Mouse (Mus musculus) kidney, embryonic 14.5 days (tissue): Measurements from ENCODE around the gene Rab3c. TPM values are rescaled to one million over a fixed set of nuclear protein-coding genes. Genes with fewer than 3 reads are reported as not detected.

Source experiments
- ATAC-seq: fragments of 200-750 bp; cut with Nextera tagmentation; 2 replicates; pipeline ENCODE4 v1.8.0; 2017; ENCODE audit warnings: moderate number of reproducible peaks, mild to moderate bottlenecking, moderate TSS enrichment, moderate library complexity; ENCODE audit not compliant: low FRiP score, low TSS enrichment
- H3K27ac ChIP-seq: fragments of 300-500 bp; sonication (generic); 2 replicates; pipeline ENCODE4 v1.5.1; 2014; ENCODE audit warnings: low read depth, mild to moderate bottlenecking, low read length, moderate library complexity, mixed read lengths
- H3K27me3 ChIP-seq: fragments of 300-500 bp; sonication (generic); 2 replicates; pipeline ENCODE4 v1.6.1; 2014; ENCODE audit warnings: mild to moderate bottlenecking, low read length; ENCODE audit not compliant: control insufficient read depth, insufficient read depth
- H3K36me3 ChIP-seq: fragments of 300-500 bp; sonication (generic); 2 replicates; pipeline ENCODE4 v1.6.1; 2014; ENCODE audit warnings: low read length, mixed read lengths; ENCODE audit not compliant: control insufficient read depth, insufficient read depth
- H3K4me1 ChIP-seq: fragments of 300-500 bp; sonication (generic); 2 replicates; pipeline ENCODE4 v1.6.1; 2014; ENCODE audit warnings: low read length, mixed read lengths; ENCODE audit not compliant: control insufficient read depth, insufficient read depth
- H3K4me2 ChIP-seq: fragments of 300-500 bp; sonication (generic); replicated peaks from 2 replicates; pipeline ENCODE4 v1.6.1; 2014; ENCODE audit warnings: low read depth, mild to moderate bottlenecking, low read length
- H3K4me3 ChIP-seq: fragments of 300-500 bp; sonication (generic); 2 replicates; pipeline ENCODE4 v1.5.1; 2014; ENCODE audit warnings: mild to moderate bottlenecking, low read length
- H3K9ac ChIP-seq: fragments of 300-500 bp; sonication (generic); 2 replicates; pipeline ENCODE4 v1.6.1; 2014; ENCODE audit warnings: low read depth, mild to moderate bottlenecking, low read length, moderate library complexity
- H3K9me3 ChIP-seq: fragments of 300-500 bp; sonication (generic); 2 replicates; pipeline ENCODE4 v1.6.1; 2016; ENCODE audit warnings: low read length; ENCODE audit not compliant: control insufficient read depth
- WGBS: fragments of 180-500 bp; shearing (Covaris S2); extraction: QIAGEN DNeasy Blood & Tissue Kit; methylation state at CpG from one replicate; pipeline ENCODE4 v1.1.7; 2014; 5-methylcytosine and 5-hydroxymethylcytosine counted together
- polyA plus RNA-seq: library from polyadenylated mRNA; unstranded; fragments of >200 nt; fragmentation: Nextera tagmentation; extraction: Ambion mirVana; gene quantifications from 2 replicates; pipeline ENCODE4 v1.2.1, GENCODE M21; 2014

Rab3c gene
- polyA plus RNA-seq, 1 experiment from 2014 or later: not detected

DNA sequence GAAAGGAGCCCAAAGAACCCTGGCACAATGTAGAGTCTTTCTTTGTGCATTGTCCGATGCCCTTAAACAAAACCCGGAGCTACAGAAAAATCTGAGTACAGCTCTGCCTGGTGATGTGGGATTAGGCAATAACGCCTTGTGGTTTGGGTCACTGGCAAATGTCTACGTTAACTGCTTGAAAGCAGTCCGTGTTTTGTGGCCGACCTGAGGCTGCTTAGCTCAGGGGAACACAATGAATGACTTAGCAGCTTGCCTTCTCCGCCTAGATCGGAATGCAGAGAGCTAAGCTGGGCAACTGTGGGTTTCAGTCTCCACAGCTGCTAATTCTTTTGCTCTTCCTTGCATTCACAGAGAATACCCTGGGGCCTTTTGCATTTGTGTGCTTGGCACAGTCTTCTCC lies 226.3 kb downstream of the Rab3c start:
- H3K9ac ChIP-seq: no peak overlapping the region
- no peaks in the 10 kb centered on the region for H3K27me3 ChIP-seq
- H3K27ac ChIP-seq: no peak overlapping the region
- H3K36me3 ChIP-seq: no peaks in the 10 kb centered on the region
- no peaks in the 10 kb centered on the region for H3K4me1 ChIP-seq
- H3K4me2 ChIP-seq: no peak overlapping the region
- H3K9me3 ChIP-seq: no peaks in the 10 kb centered on the region
- ATAC-seq: no peak
- H3K4me3 ChIP-seq: no peak overlapping the region
- WGBS: 78% methylated on average over 8 of the region's 8 CpGs

DNA sequence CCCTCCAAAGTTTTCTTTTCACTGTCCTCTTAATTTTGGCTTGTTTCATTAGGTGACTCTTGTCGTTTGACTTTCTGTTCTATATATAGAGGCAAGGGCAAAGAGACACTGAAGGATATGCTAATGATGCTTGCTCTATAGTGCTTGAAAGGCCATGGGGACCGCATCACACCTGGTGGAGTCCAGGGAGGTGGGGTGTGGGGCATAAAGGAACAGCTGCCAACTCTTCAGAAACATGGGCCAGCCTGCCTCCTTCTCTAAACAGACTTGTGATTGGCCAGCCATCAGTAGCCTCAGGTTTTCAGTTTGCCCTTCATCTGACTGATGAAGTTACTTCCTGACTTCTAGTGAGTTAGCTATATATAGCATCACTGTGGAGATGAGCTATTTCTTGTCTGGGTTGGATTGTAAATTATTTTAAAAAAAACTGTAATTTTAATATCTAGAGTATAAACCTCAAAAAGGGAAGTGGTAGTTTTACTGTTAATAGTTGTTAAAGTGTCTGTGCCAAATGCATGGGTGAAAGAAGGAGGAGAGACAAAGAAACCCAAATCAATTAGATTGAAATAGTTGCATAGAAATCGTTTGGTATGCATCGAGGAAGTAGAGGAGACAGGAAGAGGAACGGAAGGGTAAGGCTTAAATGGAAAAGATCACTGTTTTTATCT lies 231.9 kb downstream of the Rab3c start:
- Histone ChIP-seq H3K9ac (no peak overlapping the region), H3K27ac (no peak overlapping the region), H3K4me2 (no peak overlapping the region), H3K36me3 (no peaks in the 10 kb centered on the region), H3K4me3 (no peak overlapping the region), H3K4me1 (no peaks in the 10 kb centered on the region), H3K9me3 (no peaks in the 10 kb centered on the region), H3K27me3 (no peaks in the 10 kb centered on the region)
- no peak for ATAC-seq
- WGBS: 73% methylated on average over 5 of the region's 5 CpGs

DNA sequence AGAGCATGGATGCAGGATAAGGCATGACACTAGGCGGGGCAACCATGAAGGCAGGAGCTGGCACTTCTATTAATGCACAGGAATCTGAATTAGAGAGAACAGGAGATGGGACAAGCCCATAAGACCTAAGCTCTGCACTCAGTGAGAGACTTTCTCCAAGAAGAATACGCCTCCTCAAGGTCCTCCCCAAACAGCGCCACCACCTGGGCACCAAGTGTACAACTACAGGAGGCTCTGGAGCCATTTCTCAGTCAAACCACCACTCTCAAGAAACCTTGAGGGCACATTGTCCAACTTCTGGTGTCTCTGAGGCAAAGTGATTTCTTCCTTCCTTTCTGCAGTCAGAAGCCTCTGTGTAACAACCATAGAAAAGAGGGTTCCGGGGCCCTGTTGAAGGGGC lies 236.4 kb downstream of the Rab3c start:
- H3K4me1 ChIP-seq: no peaks in the 10 kb centered on the region
- H3K27ac ChIP-seq: no peak overlapping the region
- no peak overlapping the region for H3K4me2 ChIP-seq
- no peaks in the 10 kb centered on the region for H3K36me3 ChIP-seq
- no peak for ATAC-seq
- H3K9ac ChIP-seq: no peak overlapping the region
- no peak overlapping the region for H3K4me3 ChIP-seq
- H3K27me3 ChIP-seq: no peaks in the 10 kb centered on the region
- H3K9me3 ChIP-seq: no peaks in the 10 kb centered on the region
- WGBS: 81% methylated on average over 4 of the region's 4 CpGs

DNA sequence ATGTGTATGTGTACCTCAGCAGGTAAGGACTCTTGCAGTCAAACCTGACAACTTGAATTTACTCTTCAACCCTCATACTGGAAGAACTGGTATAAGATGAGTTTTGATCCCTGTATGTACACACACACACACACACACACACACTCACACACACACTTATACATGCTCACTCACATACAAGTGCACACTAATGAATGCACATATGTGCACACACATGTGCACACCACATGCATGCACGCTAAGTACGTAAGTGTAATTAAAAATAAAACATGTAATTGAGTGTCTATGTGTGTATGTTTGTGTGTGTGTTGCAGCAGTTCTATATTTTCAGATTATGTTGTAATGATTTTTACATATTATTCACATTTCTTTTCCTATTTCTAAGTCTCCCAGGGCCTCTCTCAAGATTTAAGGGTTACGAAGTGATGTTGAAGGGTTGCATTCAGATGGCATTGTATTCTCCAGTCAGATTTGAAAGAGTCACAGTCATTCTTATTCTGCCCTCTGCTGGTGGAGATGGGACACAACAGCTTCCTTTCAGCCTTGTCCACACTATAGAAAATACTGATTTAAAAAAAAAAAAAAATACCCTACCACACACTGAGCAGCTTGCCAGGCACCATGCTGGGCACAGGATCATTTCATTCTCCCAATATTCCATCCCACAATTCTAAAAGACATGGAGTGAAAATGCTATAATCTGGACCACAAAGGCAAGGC lies 240.9 kb downstream of the Rab3c start:
- Histone ChIP-seq H3K27me3 (no peaks in the 10 kb centered on the region), H3K4me1 (no peaks in the 10 kb centered on the region), H3K9ac (no peak overlapping the region), H3K4me3 (no peak overlapping the region), H3K9me3 (no peaks in the 10 kb centered on the region), H3K27ac (no peak overlapping the region), H3K36me3 (no peaks in the 10 kb centered on the region), H3K4me2 (no peak overlapping the region)
- ATAC-seq: 0 out of 2 replicates have a peak, but pooled peaks have one; percentile 35
- 86% methylated on average over 3 of the region's 3 CpGs for WGBS

DNA sequence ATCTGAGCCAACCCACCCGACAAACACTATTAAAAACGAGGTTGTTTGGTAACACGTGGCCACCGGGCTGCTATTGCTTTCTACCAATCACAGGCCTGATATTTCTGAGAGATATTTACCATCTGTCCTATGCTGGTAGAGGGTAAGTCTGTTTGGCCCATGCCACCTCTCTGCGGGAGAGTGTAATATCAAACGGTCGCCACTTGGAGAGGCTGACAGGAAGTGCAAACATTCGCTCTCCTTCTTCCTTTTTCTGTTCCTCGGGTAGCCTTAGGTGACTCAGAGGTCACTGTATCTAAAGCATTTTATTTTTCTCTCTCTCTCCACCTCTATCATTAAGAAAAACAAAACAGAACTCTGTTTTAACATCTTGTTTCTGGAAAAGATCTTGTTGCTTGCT lies 241.6 kb downstream of the Rab3c start:
- WGBS: 77% methylated on average over 9 of the region's 9 CpGs
- Histone ChIP-seq H3K9me3 (no peaks in the 10 kb centered on the region), H3K4me2 (no peak overlapping the region), H3K9ac (no peak overlapping the region), H3K36me3 (no peaks in the 10 kb centered on the region), H3K27me3 (no peaks in the 10 kb centered on the region), H3K4me1 (no peaks in the 10 kb centered on the region), H3K27ac (no peak overlapping the region), H3K4me3 (no peak overlapping the region)
- ATAC-seq: no peak

DNA sequence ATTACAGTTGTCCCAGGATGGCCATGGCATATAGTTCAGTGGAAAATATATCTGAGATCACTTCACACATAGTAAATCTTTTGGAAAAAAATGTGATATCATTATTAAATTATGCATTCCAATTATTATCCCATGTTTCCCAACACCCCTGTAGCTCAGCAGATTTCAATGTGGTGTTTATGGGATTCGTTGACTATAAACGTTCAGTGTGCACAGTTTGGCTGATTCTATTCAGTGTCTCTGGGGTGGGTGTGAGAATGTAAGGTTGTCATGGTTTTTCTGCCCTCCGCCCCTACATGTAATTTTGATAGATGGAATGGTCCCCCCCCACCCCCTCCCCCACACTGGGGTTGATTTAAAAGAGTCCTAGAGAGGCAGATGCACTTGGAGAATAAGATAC lies 242.3 kb downstream of the Rab3c start:
- no peak overlapping the region for H3K4me3 ChIP-seq
- H3K36me3 ChIP-seq: no peaks in the 10 kb centered on the region
- WGBS: 96% methylated on average over 3 of the region's 3 CpGs
- H3K27me3 ChIP-seq: no peaks in the 10 kb centered on the region
- ATAC-seq: no peak
- H3K9me3 ChIP-seq: no peaks in the 10 kb centered on the region
- no peak overlapping the region for H3K4me2 ChIP-seq
- H3K27ac ChIP-seq: no peak overlapping the region
- H3K4me1 ChIP-seq: no peaks in the 10 kb centered on the region
- no peak overlapping the region for H3K9ac ChIP-seq

DNA sequence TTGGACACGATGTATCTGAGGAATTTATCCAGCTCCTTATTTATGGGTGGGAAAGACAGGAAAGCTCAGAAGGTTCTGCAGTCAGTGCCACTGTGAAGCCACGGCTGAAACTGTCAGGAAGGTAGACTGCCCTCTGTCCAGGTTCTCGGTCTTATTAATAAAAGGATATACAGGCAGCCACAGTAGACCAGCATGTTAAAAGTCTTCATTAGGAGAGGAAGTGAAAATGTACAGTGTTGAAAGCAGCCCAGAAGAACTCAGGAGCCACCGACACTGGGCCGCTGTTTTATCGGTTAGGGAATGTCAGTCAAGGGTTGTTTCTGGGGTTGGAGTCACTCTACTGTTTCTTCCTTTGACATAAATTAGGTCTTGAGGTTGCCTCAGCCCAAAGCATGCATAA lies 245.9 kb downstream of the Rab3c start:
- 81% methylated on average over 6 of the region's 6 CpGs for WGBS
- Histone ChIP-seq H3K4me3 (no peak overlapping the region), H3K4me2 (no peak overlapping the region), H3K9ac (no peak overlapping the region), H3K27me3 (no peaks in the 10 kb centered on the region), H3K4me1 (no peaks in the 10 kb centered on the region), H3K9me3 (no peaks in the 10 kb centered on the region), H3K27ac (no peak overlapping the region), H3K36me3 (no peaks in the 10 kb centered on the region)
- no peak for ATAC-seq

DNA sequence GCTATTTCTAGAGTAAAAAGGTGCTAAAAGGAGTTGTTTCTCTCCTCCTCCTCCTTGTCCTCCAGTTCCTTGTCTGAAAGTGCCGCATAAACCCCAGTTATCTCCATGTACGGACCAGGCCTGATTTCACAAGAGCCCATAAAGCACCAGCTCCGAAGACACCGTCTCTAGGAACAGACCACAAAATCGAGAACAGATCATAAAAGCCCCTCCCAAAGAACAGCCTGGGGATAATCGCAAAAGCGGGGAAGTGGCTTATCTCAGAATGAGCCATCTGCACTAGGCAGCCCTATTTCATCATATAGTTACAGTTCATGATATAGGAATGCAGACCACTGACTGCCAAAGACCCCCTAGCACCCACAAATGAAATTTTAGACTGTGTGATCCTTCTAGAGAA lies 246.8 kb downstream of the Rab3c start:
- Histone ChIP-seq H3K9ac (no peak overlapping the region), H3K4me2 (no peak overlapping the region), H3K36me3 (no peaks in the 10 kb centered on the region), H3K4me1 (no peaks in the 10 kb centered on the region), H3K4me3 (no peak overlapping the region), H3K27me3 (no peaks in the 10 kb centered on the region), H3K9me3 (no peaks in the 10 kb centered on the region), H3K27ac (no peak overlapping the region)
- 77% methylated on average over 7 of the region's 7 CpGs for WGBS
- ATAC-seq: no peak

DNA sequence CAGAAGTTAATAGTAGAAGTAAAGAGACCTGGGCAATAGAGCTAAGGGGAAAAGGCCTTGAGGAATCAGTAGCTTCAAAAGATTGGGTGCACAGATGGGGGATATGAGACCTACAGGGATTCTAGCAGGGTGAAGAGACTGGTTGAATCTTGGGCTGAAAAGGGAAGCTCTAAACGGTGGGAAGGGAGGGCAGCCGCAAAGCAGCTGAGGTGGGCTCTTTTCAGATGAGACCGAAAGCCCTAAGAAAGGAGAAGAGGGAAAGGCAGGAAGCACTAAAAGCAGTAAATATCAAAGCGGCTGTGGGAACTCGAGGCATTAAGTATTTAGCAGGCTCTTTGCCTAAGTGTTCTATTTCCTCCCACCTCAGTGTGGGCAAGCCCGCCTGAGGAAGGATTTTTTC lies 248.9 kb downstream of the Rab3c start:
- H3K9ac ChIP-seq: no peak overlapping the region
- H3K9me3 ChIP-seq: no peaks in the 10 kb centered on the region
- no peak overlapping the region for H3K4me3 ChIP-seq
- no peaks in the 10 kb centered on the region for H3K27me3 ChIP-seq
- ATAC-seq: no peak
- H3K4me2 ChIP-seq: no peak overlapping the region
- no peak overlapping the region for H3K27ac ChIP-seq
- 3% methylated on average over 6 of the region's 6 CpGs for WGBS
- no peaks in the 10 kb centered on the region for H3K4me1 ChIP-seq
- H3K36me3 ChIP-seq: no peaks in the 10 kb centered on the region
